Mouse (Mus musculus) heart, postnatal 14 days (tissue): ENCODE measurements around the gene Arf3. TPM values are rescaled to one million over a fixed set of nuclear protein-coding genes. Genes with fewer than 3 reads are reported as not detected.
A peak's percentile ranks its signal among the peaks of the same experiment; 100 is the strongest.

Experiments used
- DNase-seq, 2 experiments: peaks; one replicate each; pipeline ENCODE4 v3.0.0; 2021 to 2022
- intact Hi-C: fragments of 180-260 bp; cut with DNase I; formaldehyde crosslinking; loops from one replicate; pipeline ENCODE4 v1.15.1; 2025
- total RNA-seq, 2 experiments: library from RNA; stranded (reverse); gene quantifications; 2 replicates each; pipeline ENCODE4 v1.2.3; 2021

Gene Arf3
- total RNA-seq, 2 experiments from 2014 or later = 26.4 to 26.6 TPM

DNA sequence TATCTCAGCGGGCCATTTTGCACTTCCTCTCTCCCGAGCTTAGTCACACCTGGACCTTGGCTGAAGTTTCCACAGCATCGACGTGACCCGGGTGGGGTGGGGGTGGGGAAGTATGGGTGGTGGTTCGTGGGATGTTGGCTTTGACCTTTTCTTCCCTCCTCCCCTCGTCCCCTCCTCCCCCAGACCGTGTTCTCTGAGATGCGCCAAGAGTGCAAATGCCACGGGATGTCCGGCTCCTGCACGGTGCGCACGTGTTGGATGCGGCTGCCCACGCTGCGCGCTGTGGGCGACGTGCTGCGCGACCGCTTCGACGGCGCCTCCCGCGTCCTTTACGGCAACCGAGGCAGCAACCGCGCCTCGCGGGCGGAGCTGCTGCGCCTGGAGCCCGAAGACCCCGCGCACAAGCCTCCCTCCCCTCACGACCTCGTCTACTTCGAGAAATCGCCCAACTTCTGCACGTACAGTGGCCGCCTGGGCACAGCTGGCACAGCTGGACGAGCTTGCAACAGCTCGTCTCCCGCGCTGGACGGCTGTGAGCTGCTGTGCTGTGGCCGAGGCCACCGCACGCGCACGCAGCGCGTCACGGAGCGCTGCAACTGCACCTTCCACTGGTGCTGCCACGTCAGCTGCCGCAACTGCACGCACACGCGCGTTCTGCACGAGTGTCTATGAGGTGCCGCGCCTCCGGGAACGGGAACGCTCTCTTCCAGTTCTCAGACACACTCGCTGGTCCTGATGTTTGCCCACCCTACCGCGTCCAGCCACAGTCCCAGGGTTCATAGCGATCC, 29.4 kb upstream of the Arf3 start:
- intact Hi-C loops = loop anchor here (5.0 kb wide), 1 partner anchor 65 kb away; the partner anchor contains the start of gene Fkbp11
- DNase-seq = no peak

GRCm38 (mm10) chr15:98791771-98792170, 28.8 kb upstream of the Arf3 start:
- no peak for DNase-seq
- intact Hi-C loops = loop anchor here (5.0 kb wide), 1 partner anchor 64 kb away; the partner anchor contains the start of gene Fkbp11

GRCm38 (mm10) chr15:98791221-98791620, 28.2 kb upstream of the Arf3 start:
- DNase-seq = no peak
- intact Hi-C loops = loop anchor here (5.0 kb wide), 1 partner anchor 64 kb away; the partner anchor contains the start of gene Fkbp11

GRCm38 (mm10) chr15:98790761-98791160, 27.7 kb upstream of the Arf3 start:
- intact Hi-C loops = loop anchor here (5.0 kb wide), 1 partner anchor 63 kb away; the partner anchor contains the start of gene Fkbp11
- DNase-seq = no peak

DNA sequence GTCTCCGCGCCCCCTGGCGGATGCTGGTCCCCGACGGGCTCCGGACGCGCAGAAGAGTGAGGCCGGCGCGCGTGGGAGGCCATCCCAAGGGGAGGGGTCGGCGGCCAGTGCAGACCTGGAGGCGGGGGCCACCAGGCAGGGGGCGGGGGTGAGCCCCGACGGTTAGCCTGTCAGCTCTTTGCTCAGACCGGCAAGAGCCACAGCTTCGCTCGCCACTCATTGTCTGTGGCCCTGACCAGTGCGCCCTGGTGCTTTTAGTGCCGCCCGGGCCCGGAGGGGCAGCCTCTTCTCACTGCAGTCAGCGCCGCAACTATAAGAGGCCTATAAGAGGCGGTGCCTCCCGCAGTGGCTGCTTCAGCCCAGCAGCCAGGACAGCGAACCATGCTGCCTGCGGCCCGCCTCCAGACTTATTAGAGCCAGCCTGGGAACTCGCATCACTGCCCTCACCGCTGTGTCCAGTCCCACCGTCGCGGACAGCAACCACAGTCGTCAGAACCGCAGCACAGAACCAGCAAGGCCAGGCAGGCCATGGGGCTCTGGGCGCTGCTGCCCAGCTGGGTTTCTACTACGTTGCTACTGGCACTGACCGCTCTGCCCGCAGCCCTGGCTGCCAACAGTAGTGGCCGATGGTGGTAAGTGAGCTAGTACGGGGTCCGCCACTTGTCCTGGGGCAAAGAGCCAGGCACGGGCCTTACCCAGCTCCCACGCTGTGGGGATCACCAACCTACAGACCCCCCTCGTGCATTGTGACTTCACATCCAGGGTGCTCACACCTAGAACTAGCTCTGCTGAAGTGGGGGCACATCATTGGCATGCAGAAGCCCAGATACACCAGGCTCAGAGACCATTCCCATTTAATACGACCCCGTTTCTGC, 26.9 kb upstream of the Arf3 start, which contains the start of gene Wnt1:
Gene Wnt1 (plus strand): TSS at position 197 of the 875 bp plus-strand sequence.
- peak; percentile 73 to 77 for DNase-seq
- intact Hi-C loops = loop anchor here (5.0 to 10.0 kb wide), 2 partner anchors 63 to 85 kb away; partner anchors contain the start of genes Ccdc65 and Fkbp11

DNA sequence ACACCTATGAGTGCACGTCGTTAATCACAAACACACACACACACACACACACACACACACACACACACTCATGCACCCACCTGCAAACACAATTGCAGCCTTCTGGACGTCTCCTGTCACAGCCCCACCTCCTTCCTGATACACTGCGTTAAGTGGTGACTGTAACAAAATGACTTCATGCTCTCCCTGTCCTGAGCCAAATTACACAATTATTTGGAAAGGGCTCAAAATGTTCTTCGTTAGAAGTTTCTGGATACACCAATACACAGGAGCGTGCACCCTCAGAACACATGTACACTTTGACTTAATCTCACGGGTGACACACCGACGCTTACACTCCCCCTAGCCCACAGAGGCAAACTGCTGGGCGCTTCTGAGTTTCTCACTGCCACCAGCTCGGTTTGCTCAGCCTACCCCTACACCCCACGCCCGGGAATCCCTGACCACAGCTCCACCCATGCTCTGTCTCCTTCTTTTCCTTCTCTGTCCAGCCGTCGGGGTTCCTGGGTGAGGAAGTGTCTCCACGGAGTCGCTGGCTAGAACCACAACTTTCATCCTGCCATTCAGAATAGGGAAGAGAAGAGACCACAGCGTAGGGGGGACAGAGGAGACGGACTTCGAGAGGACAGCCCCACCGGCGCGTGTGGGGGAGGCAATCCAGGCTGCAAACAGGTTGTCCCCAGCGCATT, 26.1 kb upstream of the Arf3 start:
- no peak for DNase-seq
- intact Hi-C loops = loop anchor here (10.0 kb wide), 1 partner anchor 84 kb away; the partner anchor contains the start of gene Ccdc65

DNA sequence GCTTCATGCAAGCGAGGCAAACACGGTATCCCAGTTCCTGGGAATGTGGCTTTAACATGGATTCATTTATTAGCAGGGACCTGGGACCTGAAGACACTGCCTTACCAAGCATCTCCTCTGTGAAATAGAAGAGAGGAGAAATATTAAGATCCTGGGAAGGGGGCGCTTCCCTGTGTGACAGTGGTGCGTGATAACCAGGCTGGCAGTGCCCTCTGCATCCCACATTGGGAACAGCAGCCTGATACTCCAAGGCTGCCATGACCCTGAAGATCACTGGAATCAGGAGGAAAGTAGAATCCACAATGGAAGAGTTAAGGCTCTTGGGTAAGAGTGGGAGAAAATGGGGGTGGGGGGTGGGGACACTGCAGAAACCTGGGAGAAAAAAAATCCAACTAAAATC, 24.9 kb upstream of the Arf3 start:
- DNase-seq = no peak
- intact Hi-C loops = loop anchor here (10.0 kb wide), 1 partner anchor 83 kb away; the partner anchor contains the start of gene Ccdc65

DNA sequence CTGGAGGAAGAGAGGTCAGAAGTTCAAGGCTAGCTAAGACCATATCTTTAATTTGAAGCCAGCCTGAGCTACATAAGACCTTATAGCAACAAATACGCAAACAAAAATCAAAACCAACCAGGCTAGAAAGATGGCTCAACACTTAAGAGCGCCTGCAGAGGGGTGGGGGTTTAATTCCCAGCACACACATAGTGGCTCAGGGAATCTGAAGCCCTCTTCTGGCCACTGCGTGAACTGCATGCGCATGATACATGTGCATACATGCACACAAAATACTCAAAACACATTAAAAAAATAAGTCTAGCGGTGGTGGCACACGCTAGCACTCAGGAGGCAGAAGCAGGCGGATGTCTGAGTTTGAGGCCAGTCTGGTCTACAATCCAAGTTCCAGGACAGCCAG, 22.7 kb upstream of the Arf3 start:
- intact Hi-C loops = loop anchor here (10.0 kb wide), 1 partner anchor 81 kb away; the partner anchor contains the start of gene Ccdc65
- no peak for DNase-seq

GRCm38 (mm10) chr15:98781166-98781565, 18.2 kb upstream of the Arf3 start:
- intact Hi-C loops = loop anchor here (10.0 kb wide), 1 partner anchor 76 kb away; the partner anchor contains the start of gene Ccdc65
- DNase-seq = no peak

GRCm38 (mm10) chr15:98780573-98780972, 17.6 kb upstream of the Arf3 start:
- DNase-seq = peak; percentile 60 to 62
- intact Hi-C loops = loop anchor here (10.0 kb wide), 1 partner anchor 76 kb away; the partner anchor contains the start of gene Ccdc65

GRCm38 (mm10) chr15:98780075-98780474, 17.1 kb upstream of the Arf3 start:
- peak in 1 of 2 experiments; percentile 48 for DNase-seq
- intact Hi-C loops = loop anchor here (10.0 kb wide), 1 partner anchor 75 kb away; the partner anchor contains the start of gene Ccdc65

DNA sequence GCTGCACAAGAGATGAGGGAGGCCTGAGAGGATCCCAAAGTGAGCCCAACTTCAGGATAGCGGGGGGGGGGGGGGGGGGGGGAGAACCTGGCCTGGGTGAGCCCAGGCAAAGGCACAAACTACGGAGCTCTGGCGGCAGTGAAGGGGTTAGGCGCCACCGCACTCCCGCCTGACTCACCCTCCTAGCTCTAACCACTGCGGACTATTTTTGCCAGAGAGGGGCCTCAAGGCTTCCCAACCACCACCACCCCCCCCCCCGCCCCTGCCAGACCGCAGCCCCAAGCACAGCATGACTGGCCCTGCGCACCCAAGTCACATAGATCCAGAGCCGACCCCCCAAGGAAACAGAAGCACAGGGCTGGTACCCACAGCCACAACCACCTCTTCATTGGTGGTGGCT, 15.8 kb upstream of the Arf3 start:
- no peak for DNase-seq
- intact Hi-C loops = no loop called here

DNA sequence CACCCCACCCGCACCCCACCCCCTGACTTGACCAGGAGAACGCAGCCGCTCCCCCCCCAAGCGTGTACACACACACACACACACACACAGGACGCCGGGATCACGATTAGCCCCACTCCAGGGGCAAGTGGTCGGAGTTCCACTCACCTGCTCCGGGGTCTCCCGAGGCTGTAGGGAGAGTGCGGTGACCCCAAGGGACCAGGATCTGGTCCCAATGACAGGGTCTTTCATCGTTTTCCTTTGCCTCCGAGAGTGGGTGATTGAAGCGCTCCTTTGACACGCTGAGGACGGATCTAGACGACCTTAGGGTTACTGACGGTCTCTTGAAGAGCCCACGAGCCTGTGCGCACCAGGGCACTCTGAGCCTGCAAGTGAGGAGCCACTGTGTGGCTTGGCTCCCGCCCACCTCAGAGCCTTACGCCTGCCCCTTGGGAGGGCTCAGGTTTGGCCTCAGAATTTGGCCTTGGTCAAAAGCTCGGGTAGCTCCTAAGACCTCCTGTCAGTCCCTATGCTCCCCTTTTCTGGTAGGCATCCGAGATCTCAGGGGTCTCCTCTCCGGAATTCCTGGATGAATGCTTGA, 15.3 kb upstream of the Arf3 start:
- intact Hi-C loops = no loop called here
- DNase-seq = no peak

DNA sequence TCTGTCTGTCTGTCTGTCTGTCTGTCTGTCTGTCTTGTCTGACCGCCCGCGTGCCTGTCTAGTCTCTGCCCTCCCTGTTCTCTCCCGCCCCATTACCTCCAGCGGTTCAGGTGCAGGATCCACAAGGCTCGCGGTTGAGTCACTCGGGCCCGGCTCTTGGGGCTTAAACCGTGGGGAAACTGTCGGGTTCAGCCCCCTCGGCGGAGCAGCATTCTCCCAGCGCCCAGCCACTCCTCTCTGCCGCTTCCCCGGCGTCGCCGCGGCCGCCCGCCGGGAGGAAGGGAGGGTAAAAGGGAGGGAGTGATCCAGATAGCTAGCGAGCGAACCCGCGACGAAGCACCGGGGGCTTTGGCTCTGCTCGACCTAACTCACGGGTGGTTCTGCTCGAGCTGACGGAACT, 14.7 kb upstream of the Arf3 start, which contains the start of gene Wnt10b:
Gene Wnt10b (minus strand): TSS at position 389 of the 400 bp plus-strand sequence.
- no peak for DNase-seq

GRCm38 (mm10) chr15:98777005-98777616, 14.1 kb upstream of the Arf3 start:
- DNase-seq = no peak
- intact Hi-C loops = no loop called here

More for the DNA sequence above, 14.7 kb upstream of the Arf3 start, which contains the start of gene Wnt10b:
- intact Hi-C loops = no loop called here

- intact Hi-C loops = no loop called here
- DNase-seq = peak in 1 of 2 experiments; percentile 47
Observed at GRCm38 (mm10) chr15:98776280-98777004, 13.4 kb upstream of the Arf3 start.

- no peak for DNase-seq
- intact Hi-C loops = no loop called here
Observed at GRCm38 (mm10) chr15:98775533-98775932, 12.5 kb upstream of the Arf3 start.

DNA sequence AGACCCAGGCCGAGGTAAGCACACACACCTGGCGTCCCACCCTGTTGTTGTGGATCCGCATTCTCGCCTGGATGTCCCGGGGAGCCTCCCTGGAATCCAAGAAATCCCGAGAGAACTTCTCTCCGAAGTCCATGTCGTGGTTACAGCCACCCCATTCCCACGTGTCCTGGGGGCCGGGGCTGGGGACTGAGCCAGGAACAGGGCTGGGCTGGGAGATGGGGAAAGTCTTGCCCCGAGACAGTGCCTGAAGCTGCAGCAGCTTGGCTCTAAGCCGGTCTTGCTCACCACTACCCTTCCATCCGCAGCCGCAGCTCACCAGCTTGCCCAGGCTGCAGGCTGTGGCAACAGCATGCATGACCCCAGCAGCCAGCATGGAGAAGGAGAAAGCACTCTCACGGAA, 11.1 kb upstream of the Arf3 start:
- no peak for DNase-seq
- intact Hi-C loops = no loop called here
